Mouse (Mus musculus): ENCODE results near the gene Pold2. TPM values are rescaled to one million over a fixed set of nuclear protein-coding genes. Genes with fewer than 3 reads are reported as not detected.
"Not testable (repeated sequence)": the region's sequence is repeated elsewhere in the genome, so short reads cannot be mapped to it uniquely, and the experiment has no call there.

Pold2 gene
- total RNA-seq, 2 experiments from 2014 or later = 52.0 to 63.9 TPM

GRCm38 (mm10) chr11:5899286-5899685 lies 21.2 kb upstream of the Pold2 start:
- ATAC-seq (replicated peaks; ENCODE audit: poor library complexity) = no peak

- ATAC-seq (replicated peaks; ENCODE audit: poor library complexity) = peak; percentile 74
Measured at GRCm38 (mm10) chr11:5898531-5898930, 20.4 kb upstream of the Pold2 start, which contains the start of gene Myl7. Myl7 (minus strand) TSS chr11:5898782.

GRCm38 (mm10) chr11:5897839-5898238 lies 19.7 kb upstream of the Pold2 start:
- ATAC-seq (replicated peaks; ENCODE audit: poor library complexity) = no peak

- ATAC-seq (replicated peaks; ENCODE audit: poor library complexity) = no peak; the same call in 1 of the 2 replicates
Measured at GRCm38 (mm10) chr11:5897230-5897629, 19.1 kb upstream of the Pold2 start.

GRCm38 (mm10) chr11:5893807-5894206 lies 15.7 kb upstream of the Pold2 start:
- ATAC-seq (replicated peaks; ENCODE audit: poor library complexity) = no peak

- no peak for ATAC-seq (replicated peaks; ENCODE audit: poor library complexity)
Measured at GRCm38 (mm10) chr11:5892810-5893368, 14.8 kb upstream of the Pold2 start.

- peak; percentile 39; the same call in 1 of the 2 replicates for ATAC-seq (replicated peaks; ENCODE audit: poor library complexity)
Measured at GRCm38 (mm10) chr11:5892151-5892591, 14.1 kb upstream of the Pold2 start.

- ATAC-seq (replicated peaks; ENCODE audit: poor library complexity) = not testable (repeated sequence)
Measured at GRCm38 (mm10) chr11:5888563-5888962, 10.5 kb upstream of the Pold2 start.

GRCm38 (mm10) chr11:5887250-5887649 lies 9.2 kb upstream of the Pold2 start:
- ATAC-seq (replicated peaks; ENCODE audit: poor library complexity) = no peak

- peak; percentile 78 for ATAC-seq (replicated peaks; ENCODE audit: poor library complexity)
Measured at GRCm38 (mm10) chr11:5886187-5886586, 8.1 kb upstream of the Pold2 start.

GRCm38 (mm10) chr11:5882518-5882917 lies 4.4 kb upstream of the Pold2 start:
- no peak for ATAC-seq (replicated peaks; ENCODE audit: poor library complexity)

- peak; percentile 57 for ATAC-seq (replicated peaks; ENCODE audit: poor library complexity)
Measured at GRCm38 (mm10) chr11:5879905-5880304, 1.8 kb upstream of the Pold2 start.

GRCm38 (mm10) chr11:5878661-5879060 lies 569 bp upstream of the Pold2 start:
- no peak for ATAC-seq (replicated peaks; ENCODE audit: poor library complexity)

GRCm38 (mm10) chr11:5877421-5877820 lies 671 bp downstream of the Pold2 start:
- no peak for ATAC-seq (replicated peaks; ENCODE audit: poor library complexity)

- ATAC-seq (replicated peaks; ENCODE audit: poor library complexity) = no peak
Measured at GRCm38 (mm10) chr11:5873192-5873591, 4.9 kb downstream of the Pold2 start.

GRCm38 (mm10) chr11:5872707-5873106 lies 5.4 kb downstream of the Pold2 start:
- ATAC-seq (replicated peaks; ENCODE audit: poor library complexity) = no peak

GRCm38 (mm10) chr11:5870069-5870468 lies 8.0 kb downstream of the Pold2 start:
- no peak for ATAC-seq (replicated peaks; ENCODE audit: poor library complexity)

- no peak for ATAC-seq (replicated peaks; ENCODE audit: poor library complexity)
Measured at GRCm38 (mm10) chr11:5869331-5869730, 8.8 kb downstream of the Pold2 start.

- ATAC-seq (replicated peaks; ENCODE audit: poor library complexity) = no peak
Measured at GRCm38 (mm10) chr11:5868324-5868723, 9.8 kb downstream of the Pold2 start.

GRCm38 (mm10) chr11:5867196-5867595 lies 10.9 kb downstream of the Pold2 start:
- ATAC-seq (replicated peaks; ENCODE audit: poor library complexity) = no peak

GRCm38 (mm10) chr11:5862394-5863105 lies 15.5 kb downstream of the Pold2 start:
- no peak for ATAC-seq (replicated peaks; ENCODE audit: poor library complexity)

- 0 out of 2 replicates have a peak, but pooled peaks have one; percentile 20 for ATAC-seq (replicated peaks; ENCODE audit: poor library complexity)
Measured at GRCm38 (mm10) chr11:5861678-5862393, 16.3 kb downstream of the Pold2 start, which contains the start of gene Aebp1. Aebp1 (plus strand) TSS chr11:5861947.

Data from megakaryocyte progenitor cell, adult 5-6 weeks (primary cell).